Mouse (Mus musculus): ENCODE measurements around the gene Igf1r. TPM values are rescaled to one million over a fixed set of nuclear protein-coding genes. Genes with fewer than 3 reads are reported as not detected.
A peak's percentile ranks its signal among the peaks of the same experiment; 100 is the strongest.

Igf1r gene
- polyA plus RNA-seq, 1 experiment from 2014 or later: 36.6 TPM

DNA sequence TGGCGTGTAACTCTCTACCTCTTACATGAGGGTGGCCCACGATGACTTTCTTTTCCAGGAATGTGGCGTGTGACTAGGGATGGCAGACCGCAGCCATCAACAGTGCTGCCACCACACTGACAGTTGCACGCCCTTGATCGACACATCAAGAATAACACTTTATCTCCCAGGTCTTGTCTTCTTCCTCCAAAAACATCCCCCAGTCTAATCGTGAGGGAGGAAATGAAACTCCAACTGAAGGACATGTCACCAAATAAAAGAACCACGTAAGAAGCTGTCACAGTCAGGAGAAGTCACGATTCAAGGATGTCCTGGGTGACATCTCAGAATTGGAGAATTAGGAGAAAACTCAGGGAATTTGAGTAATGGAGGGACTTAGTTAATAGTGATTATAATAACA is 8.8 kb upstream of the Igf1r start:
- Histone ChIP-seq H3K36me3 (no peaks in the 10 kb centered on the region), H3K9ac (no peak overlapping the region), H3K4me1 (0 out of 2 replicates have a peak, but pooled peaks cover 2% of the 10 kb centered on the region), H3K4me2 (replicated peaks) (no peak overlapping the region), H3K27me3 (no peaks in the 10 kb centered on the region), H3K27ac (no peak overlapping the region), H3K4me3 (no peak overlapping the region), H3K9me3 (no peaks in the 10 kb centered on the region)
- 90% methylated on average over 9 of the region's 9 CpGs for WGBS
- ATAC-seq (ENCODE audit: insufficient number of reproducible peaks, insufficient read depth, low FRiP score, low TSS enrichment): no peak

DNA sequence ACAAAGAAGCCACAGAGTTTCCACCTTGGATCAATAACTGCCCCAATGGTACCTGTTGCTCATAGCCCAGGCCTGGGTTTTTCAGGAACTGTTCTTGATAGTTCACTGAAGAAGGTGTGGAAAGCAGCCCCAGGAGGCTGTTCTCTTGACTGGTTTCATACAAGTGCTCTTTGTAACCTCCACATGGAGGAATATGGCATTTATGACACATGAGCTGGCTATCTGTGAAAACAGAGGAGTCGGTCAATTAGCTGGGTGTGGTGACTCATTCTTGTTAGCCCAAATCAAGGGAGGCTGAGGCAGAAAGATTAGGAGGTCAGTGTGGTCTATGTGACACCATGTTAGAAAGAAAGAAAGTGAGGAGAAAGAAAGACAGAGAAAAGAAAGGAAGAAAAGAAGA is 5.7 kb upstream of the Igf1r start:
- no peak overlapping the region for H3K4me2 ChIP-seq (replicated peaks)
- H3K9ac ChIP-seq: no peak overlapping the region
- H3K9me3 ChIP-seq: no peaks in the 10 kb centered on the region
- H3K27ac ChIP-seq: no peak overlapping the region
- ATAC-seq (ENCODE audit: insufficient number of reproducible peaks, insufficient read depth, low FRiP score, low TSS enrichment): no peak
- no peak overlapping the region for H3K4me3 ChIP-seq
- H3K36me3 ChIP-seq: no peaks in the 10 kb centered on the region
- no peaks in the 10 kb centered on the region for H3K27me3 ChIP-seq
- WGBS: 76% methylated on average over 1 of the region's 1 CpGs
- 0 out of 2 replicates have a peak, but pooled peaks cover 2% of the 10 kb centered on the region for H3K4me1 ChIP-seq

DNA sequence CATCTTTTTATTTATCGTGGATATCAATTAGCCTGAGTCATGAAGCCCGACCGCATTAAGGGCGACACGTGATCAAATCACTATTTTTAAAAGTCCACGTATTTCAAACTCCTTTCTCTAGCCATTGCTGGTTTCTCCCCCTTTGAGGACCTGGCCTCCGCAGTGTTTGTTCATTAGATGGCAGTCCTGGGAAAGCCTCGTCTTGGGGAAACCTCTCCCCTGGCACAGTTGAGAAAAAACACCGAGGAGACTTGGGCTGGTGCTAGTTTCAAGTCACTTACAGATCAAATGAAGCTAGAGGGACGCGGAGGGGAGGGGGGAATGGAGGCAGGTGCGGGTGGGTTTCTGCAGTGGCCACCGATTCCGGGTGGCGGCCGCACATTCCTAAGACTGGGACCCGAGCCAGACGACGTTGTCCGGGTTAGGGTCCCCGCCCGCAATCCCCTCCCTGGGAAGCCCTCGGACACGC is 2.2 kb upstream of the Igf1r start:
- peak overlapping the region; percentile 99 for H3K9ac ChIP-seq
- H3K27me3 ChIP-seq: no peaks in the 10 kb centered on the region
- peak overlapping the region; percentile 97 for H3K4me3 ChIP-seq
- peaks cover 7% of the 10 kb centered on the region; the same call in 1 of the 2 replicates for H3K4me1 ChIP-seq
- H3K4me2 ChIP-seq (replicated peaks): peak overlapping the region; percentile 79
- no peaks in the 10 kb centered on the region for H3K36me3 ChIP-seq
- no peak for ATAC-seq (ENCODE audit: insufficient number of reproducible peaks, insufficient read depth, low FRiP score, low TSS enrichment)
- no peaks in the 10 kb centered on the region for H3K9me3 ChIP-seq
- peak overlapping the region; percentile 100 for H3K27ac ChIP-seq
- under 1% methylated on average over 24 of the region's 24 CpGs for WGBS

DNA sequence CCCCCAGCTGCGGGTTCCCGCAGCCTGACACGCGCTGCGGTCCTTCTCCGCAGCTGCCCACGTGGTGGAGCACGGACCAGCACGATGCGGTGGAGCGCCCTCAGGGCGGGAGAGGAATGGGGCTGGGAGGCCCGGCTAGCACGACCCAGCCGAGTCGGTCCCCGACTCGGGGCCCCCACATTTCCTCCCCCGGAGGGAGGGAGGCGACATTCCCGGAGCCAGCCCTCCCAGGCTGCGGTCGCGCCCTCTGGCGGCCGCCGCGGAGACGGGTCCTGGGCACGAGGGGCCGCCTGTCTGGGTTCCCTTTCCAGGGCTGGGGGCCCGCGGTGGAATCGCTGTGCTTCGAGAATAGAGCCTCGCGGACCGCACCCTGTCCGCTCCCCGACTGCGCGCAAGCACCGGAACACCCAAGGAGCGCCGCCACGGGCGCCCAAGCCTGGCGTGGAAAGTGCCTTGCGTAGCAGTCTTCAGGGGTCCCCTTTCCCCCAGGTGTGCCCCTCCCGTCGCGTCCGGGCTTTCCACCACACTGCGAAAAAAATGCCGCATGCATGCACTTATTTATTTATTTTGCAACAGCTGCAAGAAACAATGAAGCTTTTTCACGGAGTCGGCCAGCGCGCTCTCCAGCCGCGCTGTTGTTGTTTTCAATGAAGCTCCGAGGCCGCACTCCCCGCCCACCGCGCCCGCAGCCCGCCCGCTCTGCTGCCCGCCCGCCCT is 1.7 kb upstream of the Igf1r start:
- peaks cover 12% of the 10 kb centered on the region; the same call in 1 of the 2 replicates for H3K4me1 ChIP-seq
- under 1% methylated on average over 71 of the region's 71 CpGs for WGBS

DNA sequence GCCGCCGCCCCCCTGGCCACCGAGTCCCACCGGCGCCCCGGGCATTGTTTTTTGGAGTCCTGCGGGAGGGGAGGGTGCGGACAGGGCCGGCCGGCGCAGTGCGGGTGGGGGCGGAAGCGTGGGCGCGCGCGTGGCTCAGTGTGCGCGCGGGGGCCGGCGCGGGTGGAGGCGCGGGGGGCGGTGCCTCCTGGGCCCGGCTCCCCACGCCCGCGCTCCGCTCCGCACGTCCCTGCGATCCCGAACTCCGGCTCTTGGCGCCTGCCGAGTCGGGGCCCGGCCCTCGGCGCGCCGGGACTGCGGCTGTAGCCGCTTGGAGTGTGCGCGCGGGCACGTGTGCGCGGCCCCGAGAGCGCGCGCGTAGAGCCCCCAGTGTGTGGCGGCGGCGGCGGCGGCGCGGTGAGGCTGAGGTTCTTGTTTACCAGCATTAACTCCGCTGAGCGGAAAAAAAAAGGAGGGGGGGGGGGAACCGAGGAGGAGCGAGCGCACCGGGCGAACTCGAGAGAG is 1.0 kb upstream of the Igf1r start:
- Histone ChIP-seq H3K4me3 (peak overlapping the region; percentile 97), H3K9me3 (no peaks in the 10 kb centered on the region), H3K36me3 (no peaks in the 10 kb centered on the region), H3K27ac (peak overlapping the region; percentile 100), H3K4me1 (peaks cover 18% of the 10 kb centered on the region; the same call in 1 of the 2 replicates), H3K27me3 (no peaks in the 10 kb centered on the region), H3K9ac (peak overlapping the region; percentile 99), H3K4me2 (replicated peaks) (peak overlapping the region; percentile 79)
- WGBS: under 1% methylated on average over 44 of the region's 73 CpGs
- ATAC-seq (ENCODE audit: insufficient number of reproducible peaks, insufficient read depth, low FRiP score, low TSS enrichment): peak; percentile 82

More for the DNA sequence above, 1.7 kb upstream of the Igf1r start:
- Histone ChIP-seq H3K4me3 (peak overlapping the region; percentile 97), H3K9me3 (no peaks in the 10 kb centered on the region), H3K4me2 (replicated peaks) (peak overlapping the region; percentile 79), H3K27me3 (no peaks in the 10 kb centered on the region), H3K9ac (peak overlapping the region; percentile 99), H3K27ac (peak overlapping the region; percentile 100), H3K36me3 (no peaks in the 10 kb centered on the region)
- ATAC-seq (ENCODE audit: insufficient number of reproducible peaks, insufficient read depth, low FRiP score, low TSS enrichment): peak; percentile 84

DNA sequence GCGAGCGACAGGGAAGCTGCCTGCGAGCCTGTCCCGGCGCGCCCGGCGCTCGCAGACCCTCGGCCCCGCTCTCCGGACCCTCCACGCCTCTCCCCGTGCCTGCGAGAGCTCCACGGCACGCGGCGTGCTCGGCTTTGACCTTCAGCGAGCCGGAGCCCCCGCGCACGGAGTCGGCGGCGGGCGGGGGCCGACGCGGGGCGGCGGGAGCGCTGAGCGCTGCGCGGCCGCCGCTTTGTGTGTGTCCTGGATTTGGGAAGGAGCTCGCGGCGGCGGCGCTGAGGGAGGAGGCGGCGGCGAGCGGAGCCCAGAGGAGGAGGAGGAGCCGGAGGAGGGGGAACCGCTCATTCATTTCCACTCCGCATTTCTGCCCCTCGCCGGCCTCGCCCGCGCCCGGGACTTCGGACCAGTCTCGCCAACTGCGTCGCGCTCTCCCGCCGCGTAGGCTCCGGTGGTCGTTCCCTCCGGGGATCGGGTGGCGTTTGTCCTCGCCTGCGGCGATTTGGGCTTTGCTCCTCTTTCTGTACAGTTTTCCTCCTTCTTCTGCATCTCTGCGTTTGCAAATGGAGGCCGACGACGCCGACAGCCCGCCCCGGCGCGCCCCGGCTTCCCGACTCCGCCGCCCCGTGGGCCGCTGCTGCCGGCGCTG is 468 bp upstream of the Igf1r start:
- peak; percentile 44; the same call in 1 of the 2 replicates for ATAC-seq (ENCODE audit: insufficient number of reproducible peaks, insufficient read depth, low FRiP score, low TSS enrichment)
- WGBS: under 1% methylated on average over 74 of the region's 91 CpGs
- Histone ChIP-seq H3K27ac (peak overlapping the region; percentile 100), H3K9me3 (no peaks in the 10 kb centered on the region), H3K4me3 (peak overlapping the region; percentile 97), H3K36me3 (no peaks in the 10 kb centered on the region), H3K9ac (peak overlapping the region; percentile 99), H3K27me3 (no peaks in the 10 kb centered on the region), H3K4me2 (replicated peaks) (peak overlapping the region; percentile 79), H3K4me1 (peaks cover 22% of the 10 kb centered on the region; the same call in 1 of the 2 replicates)

DNA sequence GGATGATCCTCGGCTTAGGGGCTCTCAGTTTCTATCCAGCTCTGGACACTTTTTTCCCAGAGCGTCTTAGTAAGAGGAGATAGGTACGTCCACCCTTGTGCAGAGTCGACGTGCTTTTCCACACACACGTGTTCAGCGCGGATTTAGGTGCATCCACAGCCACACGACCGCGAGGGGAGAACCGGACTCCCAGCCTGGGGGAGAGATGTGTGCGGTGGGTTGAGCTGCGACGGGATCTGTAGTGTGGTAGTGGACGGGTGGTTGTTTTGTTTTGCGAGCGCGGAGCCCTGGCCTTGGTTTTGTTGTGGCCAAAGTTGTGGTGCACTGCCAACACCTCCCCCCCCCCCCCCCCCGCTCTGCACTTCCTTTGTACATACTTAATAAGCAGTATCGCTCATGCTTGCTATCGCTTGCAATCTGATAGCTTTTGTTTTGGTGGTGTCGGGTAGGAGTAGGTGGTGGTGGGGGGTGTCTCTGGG is 1.2 kb downstream of the Igf1r start:
- peak overlapping the region; percentile 79 for H3K4me2 ChIP-seq (replicated peaks)
- WGBS: under 1% methylated on average over 22 of the region's 23 CpGs
- no peak for ATAC-seq (ENCODE audit: insufficient number of reproducible peaks, insufficient read depth, low FRiP score, low TSS enrichment)
- H3K27ac ChIP-seq: peak overlapping the region; percentile 100
- H3K4me3 ChIP-seq: peak overlapping the region; percentile 97
- H3K27me3 ChIP-seq: no peaks in the 10 kb centered on the region
- H3K4me1 ChIP-seq: peaks cover 32% of the 10 kb centered on the region; the same call in 1 of the 2 replicates
- no peaks in the 10 kb centered on the region for H3K36me3 ChIP-seq
- H3K9ac ChIP-seq: peak overlapping the region; percentile 99
- H3K9me3 ChIP-seq: no peaks in the 10 kb centered on the region

DNA sequence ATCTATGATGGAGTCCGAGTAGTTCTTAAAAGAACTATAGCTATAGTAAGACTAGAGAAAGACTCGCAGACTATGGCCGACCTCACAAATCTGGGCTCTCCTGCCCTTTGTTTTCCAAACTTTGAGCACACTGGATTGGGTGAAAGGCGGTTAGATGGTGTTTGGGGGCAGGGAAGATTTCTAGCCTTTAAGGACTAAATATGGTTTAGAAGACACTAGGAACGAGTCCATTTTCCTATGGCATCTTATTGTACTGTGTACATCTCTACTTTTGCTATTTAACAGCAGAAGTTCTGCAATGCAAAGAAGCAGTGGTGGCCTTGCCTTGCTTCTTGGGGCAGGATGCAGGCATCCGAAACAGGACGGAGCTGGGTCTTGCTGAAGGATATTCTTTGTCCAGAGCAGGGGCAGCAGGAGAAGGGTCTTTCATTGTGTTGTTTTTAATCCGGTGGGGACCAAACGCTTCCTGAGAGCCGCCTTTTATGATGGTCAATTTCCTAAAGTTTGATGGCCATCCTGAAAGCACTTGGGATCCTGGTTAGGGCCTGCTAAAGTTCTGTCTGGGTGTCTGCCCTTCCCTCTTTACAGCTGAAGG is 2.1 kb downstream of the Igf1r start:
- no peak for ATAC-seq (ENCODE audit: insufficient number of reproducible peaks, insufficient read depth, low FRiP score, low TSS enrichment)
- Histone ChIP-seq H3K36me3 (no peaks in the 10 kb centered on the region), H3K4me2 (replicated peaks) (peak overlapping the region; percentile 79), H3K27me3 (no peaks in the 10 kb centered on the region), H3K27ac (peak overlapping the region; percentile 17), H3K9me3 (no peaks in the 10 kb centered on the region), H3K4me3 (peak overlapping the region; percentile 97), H3K9ac (peak overlapping the region; percentile 99), H3K4me1 (peaks cover 35% of the 10 kb centered on the region; the same call in 1 of the 2 replicates)
- WGBS: 4% methylated on average over 10 of the region's 10 CpGs

DNA sequence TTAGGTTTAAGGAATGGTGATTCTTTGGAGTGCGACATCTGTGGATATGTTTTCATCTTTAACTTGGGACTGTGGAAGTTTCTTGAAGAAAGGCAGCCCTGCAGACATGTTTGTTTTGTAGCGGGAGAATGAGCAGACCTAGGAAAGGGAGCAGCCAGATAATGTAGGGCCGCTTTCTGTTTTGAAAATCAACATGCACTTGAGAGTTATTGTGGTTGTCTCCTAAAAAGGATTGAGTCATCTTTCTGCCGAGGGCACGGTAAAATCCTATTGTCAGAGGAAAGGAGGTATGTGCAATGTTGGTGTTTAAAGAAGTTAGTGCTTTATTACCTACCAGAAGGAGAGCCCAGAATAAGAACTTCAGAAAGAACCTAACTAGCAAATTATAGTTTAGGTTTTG is 2.6 kb downstream of the Igf1r start:
- no peaks in the 10 kb centered on the region for H3K27me3 ChIP-seq
- no peaks in the 10 kb centered on the region for H3K36me3 ChIP-seq
- peaks cover 35% of the 10 kb centered on the region; the same call in 1 of the 2 replicates for H3K4me1 ChIP-seq
- peak overlapping the region; percentile 17; the same call in 1 of the 2 replicates for H3K27ac ChIP-seq
- 21% methylated on average over 5 of the region's 5 CpGs for WGBS
- peak overlapping the region; percentile 97 for H3K4me3 ChIP-seq
- H3K9me3 ChIP-seq: no peaks in the 10 kb centered on the region
- no peak for ATAC-seq (ENCODE audit: insufficient number of reproducible peaks, insufficient read depth, low FRiP score, low TSS enrichment)
- H3K9ac ChIP-seq: peak overlapping the region; percentile 99
- H3K4me2 ChIP-seq (replicated peaks): peak overlapping the region; percentile 79

DNA sequence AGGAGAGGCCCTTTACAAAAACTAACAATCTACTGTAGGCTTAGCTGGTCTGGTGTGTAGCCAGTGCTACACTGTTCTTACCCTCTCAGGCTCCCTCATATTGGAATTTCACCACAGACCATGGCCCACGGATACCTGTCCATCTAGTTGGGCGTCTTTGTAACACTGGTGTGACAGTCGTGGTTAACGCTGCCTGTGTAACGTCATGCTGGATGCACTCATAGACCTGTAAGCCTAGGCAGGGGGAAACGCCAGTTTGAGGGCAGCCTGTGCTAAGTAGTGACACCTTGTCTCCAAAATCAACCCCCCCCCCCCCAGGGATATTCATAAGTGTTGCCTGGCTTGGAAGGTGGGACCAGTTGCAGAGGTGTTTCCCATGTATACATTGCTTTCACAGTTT is 4.7 kb downstream of the Igf1r start:
- no peaks in the 10 kb centered on the region for H3K36me3 ChIP-seq
- no peak overlapping the region for H3K27ac ChIP-seq
- H3K9ac ChIP-seq: no peak overlapping the region
- no peak overlapping the region for H3K4me2 ChIP-seq (replicated peaks)
- no peaks in the 10 kb centered on the region for H3K9me3 ChIP-seq
- 62% methylated on average over 6 of the region's 6 CpGs for WGBS
- H3K4me3 ChIP-seq: no peak overlapping the region
- H3K27me3 ChIP-seq: no peaks in the 10 kb centered on the region
- peaks cover 48% of the 10 kb centered on the region; the same call in 1 of the 2 replicates for H3K4me1 ChIP-seq
- ATAC-seq (ENCODE audit: insufficient number of reproducible peaks, insufficient read depth, low FRiP score, low TSS enrichment): no peak

DNA sequence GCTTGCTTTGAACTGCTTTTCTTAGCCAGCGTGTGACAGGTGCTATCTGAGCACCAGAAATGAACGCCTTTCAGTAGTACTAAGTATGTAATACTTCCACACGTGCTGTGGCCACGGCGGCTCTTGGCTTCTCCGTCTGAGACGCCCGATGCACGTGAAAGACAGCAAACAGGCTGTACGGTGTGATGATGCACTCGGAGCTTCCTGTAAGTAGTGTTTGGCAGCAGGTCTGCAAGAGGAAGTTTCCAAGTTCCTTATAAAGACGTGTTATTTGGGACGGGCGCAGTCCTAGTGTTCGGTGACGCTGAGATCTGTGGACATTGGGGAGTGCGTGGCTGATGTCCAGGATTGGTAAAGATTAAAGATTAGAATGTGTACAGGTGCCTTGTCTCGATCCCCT is 5.4 kb downstream of the Igf1r start:
- Histone ChIP-seq H3K4me1 (peaks cover 48% of the 10 kb centered on the region; the same call in 1 of the 2 replicates), H3K9me3 (no peaks in the 10 kb centered on the region), H3K9ac (no peak overlapping the region), H3K27me3 (no peaks in the 10 kb centered on the region), H3K27ac (no peak overlapping the region), H3K4me3 (no peak overlapping the region), H3K4me2 (replicated peaks) (no peak overlapping the region; the same call in 1 of the 2 replicates), H3K36me3 (no peaks in the 10 kb centered on the region)
- no peak for ATAC-seq (ENCODE audit: insufficient number of reproducible peaks, insufficient read depth, low FRiP score, low TSS enrichment)
- WGBS: 71% methylated on average over 18 of the region's 18 CpGs

Measured in embryonic facial prominence, embryonic 12.5 days (tissue).